In the genomic region with DNA sequence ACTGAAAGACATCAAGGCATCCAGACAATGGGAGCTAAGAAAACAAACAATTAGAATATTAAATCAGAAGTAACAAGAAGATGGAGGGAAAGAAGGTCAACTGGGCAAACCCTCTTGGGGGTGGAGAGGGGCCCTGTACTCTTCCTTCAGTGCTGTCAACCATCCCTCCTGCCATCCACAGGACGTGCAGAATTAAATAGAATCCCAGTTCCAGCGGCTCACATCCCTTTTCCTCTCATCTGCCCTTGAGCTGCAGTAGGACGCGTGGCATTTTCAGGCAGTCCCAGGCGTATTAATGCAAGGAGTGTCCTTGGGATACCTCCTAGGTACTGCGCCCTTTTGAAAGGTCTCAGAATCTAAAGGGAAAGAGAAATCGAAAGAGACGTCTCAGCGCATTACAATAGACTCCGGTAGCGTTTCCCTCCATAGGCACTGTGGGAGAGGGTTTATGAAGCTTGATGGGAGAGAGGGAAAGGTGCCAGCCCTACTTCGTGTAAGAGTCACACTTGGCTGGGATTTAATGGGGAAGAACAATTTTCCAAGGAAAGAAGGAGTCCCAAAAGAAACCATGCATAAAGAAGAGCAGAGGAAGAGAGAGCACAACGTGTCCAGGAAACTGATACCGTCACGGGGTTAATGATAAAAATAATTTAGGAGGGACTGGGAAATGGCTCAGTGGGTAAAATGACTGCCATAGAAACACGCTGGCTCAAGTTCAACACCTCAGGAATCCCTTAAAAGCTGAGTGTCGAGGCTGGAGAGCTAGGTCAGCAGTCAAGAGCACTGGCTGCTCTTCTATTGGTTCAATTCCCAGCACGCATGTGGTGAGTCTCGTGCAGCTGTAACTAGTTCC, we compare ENCODE assay signal across 8 mouse cellular contexts.
DNase-seq lines count a peak whose midpoint lies in the region; ATAC-seq lines count a peak whose summit lies in the region.

No protein-coding gene starts in this region.

- H3K4me1 ChIP-seq in embryonic facial prominence, embryonic 13.5 days: peaks cover 28% of the 10 kb centered on the region
- H3K4me1 ChIP-seq in intestine, embryonic 14.5 days (replicated peaks; ENCODE audit: control insufficient read depth, insufficient read depth, low read length): peaks cover 19% of the 10 kb centered on the region

- H3K27me3 ChIP-seq in embryonic facial prominence, embryonic 13.5 days: no peaks in the 10 kb centered on the region
- H3K27me3 ChIP-seq in intestine, embryonic 14.5 days (replicated peaks; ENCODE audit: control insufficient read depth, insufficient read depth, low read length): no peaks in the 10 kb centered on the region

- no peak for ATAC-seq in embryonic facial prominence, embryonic 13.5 days (ENCODE audit: insufficient number of reproducible peaks, insufficient read depth, low FRiP score, low TSS enrichment, low read depth)
- no peak for ATAC-seq in intestine, embryonic 14.5 days (replicated peaks; ENCODE audit: low FRiP score, low TSS enrichment, low read depth)

- H3K9ac ChIP-seq in embryonic facial prominence, embryonic 13.5 days: no peak overlapping the region
- no peak overlapping the region for H3K9ac ChIP-seq in intestine, embryonic 14.5 days (ENCODE audit: low read length)

- no peak overlapping the region for H3K27ac ChIP-seq in embryonic facial prominence, embryonic 13.5 days
- H3K27ac ChIP-seq in intestine, embryonic 14.5 days (ENCODE audit: low read depth): peak overlapping the region; percentile 6; the same call in 1 of the 2 replicates

- H3K36me3 ChIP-seq in embryonic facial prominence, embryonic 13.5 days: no peaks in the 10 kb centered on the region
- H3K36me3 ChIP-seq in intestine, embryonic 14.5 days (ENCODE audit: control insufficient read depth, insufficient read depth, low read length): no peaks in the 10 kb centered on the region

- WGBS in embryonic facial prominence, embryonic 13.5 days: 37% methylated on average over 19 of the region's 19 CpGs
- WGBS in intestine, embryonic 14.5 days: 63% methylated on average over 19 of the region's 19 CpGs

- no peaks in the 10 kb centered on the region for H3K9me3 ChIP-seq in embryonic facial prominence, embryonic 13.5 days
- no peaks in the 10 kb centered on the region for H3K9me3 ChIP-seq in intestine, embryonic 14.5 days (ENCODE audit: control insufficient read depth, low read length)

- H3K4me3 ChIP-seq in embryonic facial prominence, embryonic 13.5 days: no peak overlapping the region
- no peak overlapping the region for H3K4me3 ChIP-seq in intestine, embryonic 14.5 days (ENCODE audit: low read depth, low read length)

- peak overlapping the region; percentile 45 for H3K4me2 ChIP-seq in embryonic facial prominence, embryonic 13.5 days
- H3K4me2 ChIP-seq in intestine, embryonic 14.5 days (ENCODE audit: low read length): peak overlapping the region; percentile 37

- peak; percentile 11 for DNase-seq in layer of hippocampus, adult 9-11 months
- no peak for DNase-seq in layer of hippocampus, adult 9-10 months (ENCODE audit: low spot score)
- no peak for DNase-seq in intestine, embryonic 14.5 days (ENCODE audit: low spot score)
- peak; percentile 5 for DNase-seq in lung, postnatal 36 days
- DNase-seq in thymus, postnatal 36 days: no peak
- DNase-seq in right cerebral cortex, postnatal 36 days (ENCODE audit: low spot score in 2 of 2): no peak
- DNase-seq in thymus, postnatal 14 days: no peak

Comparison
In these comparisons a context has a peak if more than half of its experiments do, and no peak if none do; other contexts are left out.
1. DNase-seq: peak in layer of hippocampus, adult 9-11 months (single experiment) and lung, postnatal 36 days (single experiment); none in layer of hippocampus, adult 9-10 months (single experiment), intestine, embryonic 14.5 days (single experiment), thymus, postnatal 36 days (0 of 2), right cerebral cortex, postnatal 36 days (0 of 2) and thymus, postnatal 14 days (single experiment).